Mouse (Mus musculus) hindbrain, embryonic 16.5 days (tissue): ENCODE measurements around the gene Gzmm. TPM values are rescaled to one million over a fixed set of nuclear protein-coding genes. Genes with fewer than 3 reads are reported as not detected.

Source experiments
- ATAC-seq: fragments of 200-750 bp; cut with Nextera tagmentation; 2 replicates; pipeline ENCODE4 v1.8.0; 2017; ENCODE audit warnings: moderate TSS enrichment, moderate library complexity
- H3K27ac ChIP-seq: fragments of 300-500 bp; sonication (generic); 2 replicates; pipeline ENCODE4 v1.5.1; 2014; ENCODE audit warnings: low read depth, mild to moderate bottlenecking, control low read depth, low read length, moderate library complexity
- H3K27me3 ChIP-seq: fragments of 300-500 bp; sonication (generic); replicated peaks from 2 replicates; pipeline ENCODE4 v1.6.1; 2014; ENCODE audit warnings: low read length; ENCODE audit not compliant: control insufficient read depth, insufficient read depth
- H3K36me3 ChIP-seq: fragments of 300-500 bp; sonication (generic); 2 replicates; pipeline ENCODE4 v1.6.1; 2014; ENCODE audit warnings: mild to moderate bottlenecking, low read length, moderate library complexity, mixed read lengths; ENCODE audit not compliant: control insufficient read depth, insufficient read depth
- H3K4me1 ChIP-seq: fragments of 300-500 bp; sonication (generic); 2 replicates; pipeline ENCODE4 v1.6.1; 2014; ENCODE audit warnings: low read depth, low read length; ENCODE audit not compliant: control insufficient read depth, insufficient read depth
- H3K4me2 ChIP-seq: fragments of 300-500 bp; sonication (generic); 2 replicates; pipeline ENCODE4 v1.6.1; 2014; ENCODE audit warnings: mild to moderate bottlenecking, low read length, control low read depth, moderate library complexity
- H3K4me3 ChIP-seq: fragments of 300-500 bp; sonication (generic); 2 replicates; pipeline ENCODE4 v1.5.1; 2014; ENCODE audit warnings: mild to moderate bottlenecking, low read length, control low read depth, moderate library complexity
- H3K9ac ChIP-seq: fragments of 300-500 bp; sonication (generic); 2 replicates; pipeline ENCODE4 v1.6.1; 2014; ENCODE audit warnings: low read depth, mild to moderate bottlenecking, control low read depth, low read length, moderate library complexity
- H3K9me3 ChIP-seq: fragments of 300-500 bp; sonication (generic); 2 replicates; pipeline ENCODE4 v1.6.1; 2014; ENCODE audit warnings: mild to moderate bottlenecking, low read length, moderate library complexity; ENCODE audit not compliant: control insufficient read depth
- WGBS: fragments of 180-500 bp; shearing (Covaris S2); extraction: QIAGEN DNeasy Blood & Tissue Kit; methylation state at CpG from one replicate; pipeline ENCODE4 v1.1.7; 2014; 5-methylcytosine and 5-hydroxymethylcytosine counted together
- polyA plus RNA-seq: library from polyadenylated mRNA; unstranded; fragments of >200 nt; fragmentation: Nextera tagmentation; extraction: Ambion mirVana; gene quantifications from 2 replicates; pipeline ENCODE4 v1.2.1, GENCODE M21; 2015

The Gzmm gene
- 1.7 TPM in 2 replicates for polyA plus RNA-seq

GRCm38 (mm10) chr10:79688720-79689119 lies at the start of gene Gzmm:
Gzmm (plus strand) TSS chr10:79689020.
- no peaks in the 10 kb centered on the region for H3K9me3 ChIP-seq
- no peaks in the 10 kb centered on the region for H3K27me3 ChIP-seq
- no peak for ATAC-seq
- peaks cover 33% of the 10 kb centered on the region for H3K36me3 ChIP-seq
- WGBS, result 81% methylated on average over 4 of the region's 4 CpGs
- no peak within 1 kb of the TSS for H3K27ac ChIP-seq
- no peak within 1 kb of the TSS for H3K4me2 ChIP-seq
- no peak within 1 kb of the TSS for H3K4me3 ChIP-seq
- H3K4me1 ChIP-seq, result peaks cover 5% of the 10 kb centered on the region
- H3K9ac ChIP-seq, result no peak within 1 kb of the TSS

DNA sequence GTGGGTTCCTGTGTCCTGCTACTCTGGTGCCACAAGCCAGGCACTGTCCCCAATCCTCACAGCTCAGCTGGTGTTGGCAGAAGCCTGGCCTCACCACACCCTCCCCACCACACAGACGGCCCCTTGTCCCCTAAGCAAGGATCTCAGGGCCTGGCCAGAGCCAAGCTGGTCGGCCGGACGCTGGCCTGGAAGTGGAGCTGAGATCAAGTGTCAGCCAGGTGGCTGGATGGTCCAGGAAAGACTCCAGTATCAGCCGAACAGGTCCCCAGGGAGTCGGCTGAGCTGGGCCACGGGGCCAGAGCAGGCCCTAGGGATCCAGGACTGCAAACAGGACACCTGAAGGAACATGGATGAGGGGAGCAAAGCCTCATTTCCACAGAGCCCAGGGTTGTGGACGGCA lies 43.1 kb upstream of the Gzmm start, which contains the start of gene Odf3l2:
Gene Odf3l2, minus strand, starts transcription at position 28 of the 400 bp plus-strand sequence.
- no peak within 1 kb of the TSS for H3K27ac ChIP-seq
- H3K4me3 ChIP-seq, result no peak within 1 kb of the TSS
- no peaks in the 10 kb centered on the region for H3K4me1 ChIP-seq
- ATAC-seq, result no peak
- WGBS, result 88% methylated on average over 8 of the region's 8 CpGs
- no peak within 1 kb of the TSS for H3K4me2 ChIP-seq
- no peaks in the 10 kb centered on the region for H3K27me3 ChIP-seq
- no peaks in the 10 kb centered on the region for H3K9me3 ChIP-seq
- no peak within 1 kb of the TSS for H3K9ac ChIP-seq
- H3K36me3 ChIP-seq, result no peaks in the 10 kb centered on the region

DNA sequence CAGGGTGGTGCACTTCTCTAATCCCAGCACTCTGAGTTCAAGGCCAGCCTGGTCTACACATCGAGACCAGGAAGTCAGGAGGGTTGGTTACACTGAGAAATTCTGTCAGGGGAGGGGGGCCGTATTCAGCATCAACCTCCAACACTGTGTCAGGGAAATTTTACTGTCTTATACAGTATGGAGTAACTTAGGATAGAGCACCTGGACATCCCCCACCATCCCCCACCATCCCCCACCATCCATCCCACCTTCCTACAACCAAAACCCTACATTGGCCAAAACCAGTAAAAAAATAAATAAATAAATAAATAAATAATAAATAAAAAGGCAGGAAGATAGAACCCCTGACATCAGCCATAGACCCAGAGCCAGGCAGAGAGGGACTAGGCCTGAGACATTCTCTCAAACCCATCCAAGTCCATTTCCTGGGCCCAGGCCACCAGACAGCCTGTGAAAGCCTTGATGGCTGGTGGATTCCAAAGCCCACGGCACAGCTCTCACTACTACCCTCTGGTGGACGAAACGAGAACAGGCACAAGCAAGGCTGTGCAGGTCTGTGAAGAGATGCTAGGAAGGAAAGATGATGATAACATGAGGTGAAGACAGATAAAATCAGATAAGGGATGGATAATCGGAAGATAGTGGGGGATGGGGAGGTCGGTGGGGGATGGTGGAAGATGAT lies 39.6 kb upstream of the Gzmm start:
- no peak overlapping the region for H3K9ac ChIP-seq
- no peak overlapping the region for H3K4me2 ChIP-seq
- no peaks in the 10 kb centered on the region for H3K4me1 ChIP-seq
- 28% methylated on average over 7 of the region's 7 CpGs for WGBS
- no peaks in the 10 kb centered on the region for H3K27me3 ChIP-seq
- no peak overlapping the region for H3K27ac ChIP-seq
- no peaks in the 10 kb centered on the region for H3K9me3 ChIP-seq
- no peaks in the 10 kb centered on the region for H3K36me3 ChIP-seq
- peak; percentile 51 for ATAC-seq
- no peak overlapping the region for H3K4me3 ChIP-seq

DNA sequence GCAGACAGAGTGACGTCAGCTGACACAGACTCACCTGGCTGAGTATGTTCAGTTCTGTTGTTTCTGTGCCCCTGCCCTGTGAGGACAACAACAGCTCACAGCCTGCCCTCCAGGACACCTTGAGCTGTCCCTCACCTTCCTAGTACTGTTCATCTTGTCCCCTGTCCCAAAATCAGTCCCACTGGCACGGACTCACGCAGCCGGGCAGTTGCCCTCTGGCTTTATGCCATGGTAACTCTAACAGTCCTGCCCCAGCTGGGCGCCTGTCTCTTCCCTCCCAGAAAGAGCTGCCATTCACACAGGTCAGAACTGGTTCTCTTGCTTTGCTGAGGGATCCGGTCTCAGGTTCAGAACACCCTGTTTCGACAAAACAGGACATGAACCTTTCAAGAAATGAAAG lies 36.0 kb upstream of the Gzmm start:
- no peaks in the 10 kb centered on the region for H3K9me3 ChIP-seq
- no peak for ATAC-seq
- peaks cover 10% of the 10 kb centered on the region for H3K4me1 ChIP-seq
- no peak overlapping the region for H3K9ac ChIP-seq
- H3K36me3 ChIP-seq, result no peaks in the 10 kb centered on the region
- 79% methylated on average over 7 of the region's 7 CpGs for WGBS
- no peak overlapping the region for H3K4me2 ChIP-seq
- no peak overlapping the region for H3K4me3 ChIP-seq
- H3K27ac ChIP-seq, result no peak overlapping the region
- H3K27me3 ChIP-seq, result no peaks in the 10 kb centered on the region

DNA sequence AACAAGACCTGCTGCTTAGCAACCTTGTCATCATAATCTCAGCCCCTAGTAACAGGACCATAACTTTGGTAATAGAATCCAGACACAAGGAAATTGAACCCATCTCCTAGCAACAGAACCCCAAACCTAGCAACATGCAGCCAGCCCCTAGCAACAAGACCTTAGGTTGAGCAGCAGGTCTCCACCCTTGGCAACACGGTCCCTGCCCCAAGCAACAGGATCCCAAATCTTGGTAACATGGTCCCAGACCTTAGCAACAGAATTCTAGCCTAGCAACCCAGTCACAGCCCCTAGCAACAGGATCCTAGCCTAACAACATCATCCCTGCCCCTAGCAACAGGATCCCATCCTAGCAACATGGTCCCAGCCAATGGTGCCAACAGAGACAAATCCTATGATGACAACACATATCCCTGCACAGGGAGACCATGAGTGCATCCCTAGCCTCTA lies 33.8 kb upstream of the Gzmm start:
- H3K27me3 ChIP-seq, result no peaks in the 10 kb centered on the region
- WGBS, result 7% methylated on average over 1 of the region's 1 CpGs
- no peak overlapping the region for H3K9ac ChIP-seq
- H3K36me3 ChIP-seq, result no peaks in the 10 kb centered on the region
- peak; percentile 92 for ATAC-seq
- H3K4me1 ChIP-seq, result peaks cover 10% of the 10 kb centered on the region
- H3K4me2 ChIP-seq, result no peak overlapping the region
- H3K27ac ChIP-seq, result peak overlapping the region; percentile 76
- no peaks in the 10 kb centered on the region for H3K9me3 ChIP-seq
- H3K4me3 ChIP-seq, result no peak overlapping the region

DNA sequence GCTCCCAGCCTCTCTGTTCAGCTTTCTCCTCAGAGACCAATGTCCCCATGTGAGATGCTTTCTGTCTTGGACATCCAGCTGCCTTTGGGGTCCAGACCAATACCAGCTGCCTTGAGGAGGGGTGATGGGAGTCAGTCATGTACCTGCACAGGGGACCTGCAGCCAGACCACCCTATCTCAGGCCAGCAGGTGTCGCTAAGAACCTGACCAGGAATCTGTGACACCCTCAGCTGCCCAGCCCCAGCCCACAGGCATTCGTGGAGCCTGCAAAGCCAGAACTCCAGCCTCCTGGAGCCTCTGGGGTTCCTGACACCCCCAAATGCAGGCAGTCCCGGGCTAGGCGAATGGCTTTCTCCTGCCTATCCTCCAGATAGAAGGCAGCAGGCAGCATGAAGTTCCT lies 30.0 kb upstream of the Gzmm start:
- no peak overlapping the region for H3K4me2 ChIP-seq
- H3K4me1 ChIP-seq, result peaks cover 10% of the 10 kb centered on the region
- H3K4me3 ChIP-seq, result no peak overlapping the region
- ATAC-seq, result no peak
- H3K27me3 ChIP-seq, result no peaks in the 10 kb centered on the region
- 22% methylated on average over 4 of the region's 4 CpGs for WGBS
- H3K27ac ChIP-seq, result no peak overlapping the region
- no peaks in the 10 kb centered on the region for H3K36me3 ChIP-seq
- H3K9ac ChIP-seq, result no peak overlapping the region
- no peaks in the 10 kb centered on the region for H3K9me3 ChIP-seq

GRCm38 (mm10) chr10:79660298-79660697 lies 28.5 kb upstream of the Gzmm start:
- no peaks in the 10 kb centered on the region for H3K9me3 ChIP-seq
- no peaks in the 10 kb centered on the region for H3K27me3 ChIP-seq
- no peak for ATAC-seq
- H3K4me3 ChIP-seq, result no peak overlapping the region
- H3K27ac ChIP-seq, result no peak overlapping the region
- H3K36me3 ChIP-seq, result no peaks in the 10 kb centered on the region
- no peak overlapping the region for H3K9ac ChIP-seq
- H3K4me1 ChIP-seq, result peaks cover 3% of the 10 kb centered on the region
- no peak overlapping the region for H3K4me2 ChIP-seq
- WGBS, result 84% methylated on average over 2 of the region's 2 CpGs

- Histone ChIP-seq H3K9ac (no peak overlapping the region; the same call in 1 of the 2 replicates), H3K36me3 (no peaks in the 10 kb centered on the region), H3K4me1 (no peaks in the 10 kb centered on the region), H3K4me2 (no peak overlapping the region), H3K27me3 (no peaks in the 10 kb centered on the region), H3K4me3 (no peak overlapping the region), H3K27ac (no peak overlapping the region), H3K9me3 (no peaks in the 10 kb centered on the region)
- ATAC-seq, result no peak
- 53% methylated on average over 3 of the region's 3 CpGs for WGBS
These were observed 27.0 kb upstream of the Gzmm start for GRCm38 (mm10) chr10:79661861-79662260.

GRCm38 (mm10) chr10:79664131-79664665 lies 24.6 kb upstream of the Gzmm start, which contains the start of gene Madcam1:
Madcam1 (plus strand) TSS chr10:79664559.
- ATAC-seq, result no peak
- no peak within 1 kb of the TSS for H3K27ac ChIP-seq
- H3K9ac ChIP-seq, result no peak within 1 kb of the TSS
- no peak within 1 kb of the TSS for H3K4me2 ChIP-seq
- WGBS, result 9% methylated on average over 12 of the region's 13 CpGs
- H3K36me3 ChIP-seq, result no peaks in the 10 kb centered on the region
- peaks cover 7% of the 10 kb centered on the region for H3K4me1 ChIP-seq
- H3K27me3 ChIP-seq, result no peaks in the 10 kb centered on the region
- H3K4me3 ChIP-seq, result no peak within 1 kb of the TSS
- no peaks in the 10 kb centered on the region for H3K9me3 ChIP-seq
